Mouse (Mus musculus) limb, embryonic 15.5 days (tissue): Measurements from ENCODE around the gene Hoxa4. TPM values are rescaled to one million over a fixed set of nuclear protein-coding genes. Genes with fewer than 3 reads are reported as not detected.

Experiments used
- ATAC-seq: fragments of 200-750 bp; cut with Nextera tagmentation; 2 replicates; pipeline ENCODE4 v1.8.0; 2017; ENCODE audit warnings: low read depth, moderate TSS enrichment; ENCODE audit not compliant: insufficient number of reproducible peaks, low FRiP score, low TSS enrichment
- H3K27ac ChIP-seq: fragments of 300-500 bp; sonication (generic); 2 replicates; pipeline ENCODE4 v1.5.1; 2015; ENCODE audit warnings: moderate library complexity, mild to moderate bottlenecking, inconsistent platforms
- H3K27me3 ChIP-seq: fragments of 300-500 bp; sonication (generic); 2 replicates; pipeline ENCODE4 v1.6.1; 2015; ENCODE audit warnings: inconsistent platforms
- H3K36me3 ChIP-seq: fragments of 300-500 bp; sonication (generic); 2 replicates; pipeline ENCODE4 v1.6.1; 2015; ENCODE audit warnings: inconsistent platforms
- H3K4me1 ChIP-seq: fragments of 300-500 bp; sonication (generic); 2 replicates; pipeline ENCODE4 v1.6.1; 2015; ENCODE audit warnings: inconsistent platforms
- H3K4me2 ChIP-seq: fragments of 300-500 bp; sonication (generic); 2 replicates; pipeline ENCODE4 v1.6.1; 2015; ENCODE audit warnings: mild to moderate bottlenecking, inconsistent platforms
- H3K4me3 ChIP-seq: fragments of 300-500 bp; sonication (generic); 2 replicates; pipeline ENCODE4 v1.5.1; 2015; ENCODE audit warnings: mild to moderate bottlenecking, inconsistent platforms
- H3K9ac ChIP-seq: fragments of 300-500 bp; sonication (generic); 2 replicates; pipeline ENCODE4 v1.6.1; 2015; ENCODE audit warnings: inconsistent platforms
- H3K9me3 ChIP-seq: fragments of 300-500 bp; sonication (generic); 2 replicates; pipeline ENCODE4 v1.6.1; 2016; ENCODE audit warnings: inconsistent platforms
- WGBS: fragments of 180-500 bp; shearing (Covaris S2); methylation state at CpG from one replicate; pipeline ENCODE4 v1.1.7; 2015; 5-methylcytosine and 5-hydroxymethylcytosine counted together
- polyA plus RNA-seq: library from polyadenylated mRNA; unstranded; fragments of >200 nt; fragmentation: Nextera tagmentation; extraction: Ambion mirVana; gene quantifications from 2 replicates; pipeline ENCODE4 v1.2.1, GENCODE M21; 2015

Hoxa4 gene
- polyA plus RNA-seq, 1 experiment from 2014 or later, result 0.52 TPM

DNA sequence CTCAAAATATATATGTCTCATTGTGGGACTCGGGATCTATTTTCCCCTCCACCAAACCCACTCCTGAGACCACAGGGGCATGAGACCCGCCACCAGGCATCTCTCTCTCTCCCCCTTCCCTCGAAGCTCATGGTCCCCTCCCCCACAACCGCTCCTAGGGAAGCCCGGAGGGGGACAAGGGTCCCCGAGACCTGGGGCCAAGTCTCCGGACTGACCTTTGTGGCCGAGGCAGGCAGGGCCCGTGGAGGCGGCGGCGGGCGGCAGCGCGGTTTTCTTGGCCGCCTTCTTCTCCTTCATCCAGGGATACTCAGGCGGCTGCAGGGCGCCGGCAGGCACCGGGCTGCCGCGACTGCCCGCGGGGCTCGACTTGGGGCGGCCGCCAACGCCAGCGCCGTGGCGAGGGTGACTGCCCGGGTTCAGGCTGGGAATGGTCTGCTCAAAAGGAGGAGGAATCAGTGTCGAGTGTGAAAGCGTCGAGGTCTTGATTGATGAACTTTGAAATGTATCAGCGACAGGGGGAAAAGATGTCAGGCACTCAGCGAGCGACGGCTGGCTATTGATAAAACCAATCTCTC, 27.4 kb downstream of the Hoxa4 start:
- peak overlapping the region; percentile 40 for H3K4me2 ChIP-seq
- H3K9ac ChIP-seq, result no peak overlapping the region
- H3K36me3 ChIP-seq, result no peaks in the 10 kb centered on the region
- peak overlapping the region; percentile 30 for H3K4me3 ChIP-seq
- H3K27me3 ChIP-seq, result peaks cover 78% of the 10 kb centered on the region
- peaks cover 41% of the 10 kb centered on the region for H3K4me1 ChIP-seq
- H3K9me3 ChIP-seq, result no peaks in the 10 kb centered on the region
- ATAC-seq, result no peak
- no peak overlapping the region for H3K27ac ChIP-seq
- 5% methylated on average over 33 of the region's 39 CpGs for WGBS

DNA sequence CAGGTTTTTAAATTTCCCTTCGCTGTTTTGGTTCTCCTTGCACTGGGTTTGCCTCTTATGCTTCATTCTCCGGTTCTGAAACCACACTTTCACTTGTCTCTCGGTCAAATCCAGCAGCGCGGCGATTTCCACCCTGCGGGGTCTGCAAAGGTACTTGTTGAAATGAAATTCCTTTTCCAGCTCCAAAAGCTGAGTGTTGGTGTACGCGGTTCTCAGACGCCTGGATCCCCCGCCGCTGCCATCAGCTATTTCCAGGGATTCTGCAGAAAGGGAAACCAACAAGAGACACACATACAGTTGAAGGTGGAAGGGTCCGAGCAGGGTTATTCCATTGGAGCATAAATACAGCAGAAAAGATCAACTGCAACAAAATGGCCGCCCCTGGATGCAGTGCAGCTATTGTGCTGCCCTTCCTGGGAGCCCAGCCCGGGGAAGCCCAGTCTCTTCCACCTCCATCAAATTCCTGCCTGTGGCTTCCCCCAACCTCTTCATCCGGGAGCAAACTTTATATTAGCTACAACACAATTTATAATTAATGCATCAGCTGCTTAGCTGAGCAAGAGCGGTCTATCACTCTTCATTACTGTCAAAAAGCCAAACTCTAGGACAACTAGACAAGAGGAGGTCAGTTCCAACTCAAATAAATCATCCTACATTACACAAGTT, 28.1 kb downstream of the Hoxa4 start:
- no peak for ATAC-seq

DNA sequence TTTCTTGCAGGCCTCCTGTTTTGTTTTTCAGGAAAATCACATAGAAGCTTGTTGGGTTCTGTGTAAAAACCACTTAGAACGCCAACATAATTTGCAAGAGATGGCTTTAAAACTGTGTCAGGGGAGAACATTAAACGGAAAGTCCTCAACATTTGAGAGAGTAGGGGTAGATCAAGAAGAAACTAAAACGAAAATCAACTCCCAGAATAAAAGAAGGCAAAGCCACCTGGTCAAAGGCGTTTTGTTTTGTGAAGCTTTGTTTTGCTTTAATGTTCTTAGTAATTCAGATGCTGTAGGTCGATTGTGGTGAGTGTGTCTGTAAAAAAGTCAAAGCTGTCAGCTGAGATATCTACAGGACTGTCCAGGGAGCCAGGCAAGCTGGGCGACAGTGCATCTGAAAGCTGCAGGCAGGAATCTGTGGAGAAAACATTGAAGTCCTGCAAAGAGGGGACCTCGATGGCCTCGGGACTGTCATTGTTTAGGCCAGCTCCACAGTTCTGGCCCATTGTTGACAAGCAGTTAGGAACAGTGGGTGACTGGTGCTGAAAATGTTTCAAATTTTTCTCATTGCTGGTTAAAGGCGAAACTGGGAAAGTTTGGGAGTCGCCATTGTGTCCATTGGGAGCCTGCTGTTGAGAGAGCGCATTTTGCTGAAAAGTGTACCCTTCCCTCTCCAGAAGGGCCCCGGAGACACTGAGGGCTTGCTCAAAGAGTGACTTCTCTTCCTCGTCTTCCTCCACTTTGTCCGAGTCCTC, 28.8 kb downstream of the Hoxa4 start:
- ATAC-seq, result no peak
- H3K9ac ChIP-seq, result no peak overlapping the region
- H3K4me1 ChIP-seq, result peaks cover 49% of the 10 kb centered on the region
- no peaks in the 10 kb centered on the region for H3K36me3 ChIP-seq
- H3K9me3 ChIP-seq, result no peaks in the 10 kb centered on the region
- H3K27me3 ChIP-seq, result peaks cover 80% of the 10 kb centered on the region
- H3K4me2 ChIP-seq, result 0 out of 2 replicates have a peak overlapping the region, but pooled peaks have one; percentile 7
- no peak overlapping the region for H3K27ac ChIP-seq
- H3K4me3 ChIP-seq, result peak overlapping the region; percentile 9; the same call in 1 of the 2 replicates
- whole genome bisulfite sequencing, result 63% methylated on average over 14 of the region's 14 CpGs

More for the DNA sequence above, 28.1 kb downstream of the Hoxa4 start:
- peaks cover 80% of the 10 kb centered on the region for H3K27me3 ChIP-seq
- WGBS, result 29% methylated on average over 17 of the region's 17 CpGs
- peak overlapping the region; percentile 30; the same call in 1 of the 2 replicates for H3K4me3 ChIP-seq
- no peaks in the 10 kb centered on the region for H3K9me3 ChIP-seq
- H3K27ac ChIP-seq, result no peak overlapping the region
- H3K4me1 ChIP-seq, result peaks cover 44% of the 10 kb centered on the region
- H3K4me2 ChIP-seq, result peak overlapping the region; percentile 40; the same call in 1 of the 2 replicates
- H3K36me3 ChIP-seq, result no peaks in the 10 kb centered on the region
- H3K9ac ChIP-seq, result no peak overlapping the region

DNA sequence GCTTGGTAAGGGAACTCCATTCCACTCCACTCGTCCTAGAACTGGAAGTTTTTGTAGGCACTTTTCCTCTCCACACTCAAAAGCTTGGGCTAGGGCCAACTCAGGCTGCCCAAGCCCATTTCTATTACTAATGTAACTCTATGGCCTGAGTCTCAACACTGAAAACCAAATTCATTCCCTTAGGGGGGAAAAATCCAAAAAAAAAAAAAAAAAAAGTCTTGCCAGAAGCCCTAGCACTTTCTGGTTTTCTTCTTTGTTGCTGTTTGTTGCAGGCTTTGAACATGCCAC, 29.5 kb downstream of the Hoxa4 start:
- H3K36me3 ChIP-seq, result no peaks in the 10 kb centered on the region
- H3K9me3 ChIP-seq, result no peaks in the 10 kb centered on the region
- WGBS, result 68% methylated on average over 1 of the region's 1 CpGs
- ATAC-seq, result no peak
- no peak overlapping the region for H3K27ac ChIP-seq
- peaks cover 53% of the 10 kb centered on the region for H3K4me1 ChIP-seq
- H3K9ac ChIP-seq, result no peak overlapping the region
- H3K4me2 ChIP-seq, result no peak overlapping the region
- no peak overlapping the region for H3K4me3 ChIP-seq
- H3K27me3 ChIP-seq, result peaks cover 81% of the 10 kb centered on the region

DNA sequence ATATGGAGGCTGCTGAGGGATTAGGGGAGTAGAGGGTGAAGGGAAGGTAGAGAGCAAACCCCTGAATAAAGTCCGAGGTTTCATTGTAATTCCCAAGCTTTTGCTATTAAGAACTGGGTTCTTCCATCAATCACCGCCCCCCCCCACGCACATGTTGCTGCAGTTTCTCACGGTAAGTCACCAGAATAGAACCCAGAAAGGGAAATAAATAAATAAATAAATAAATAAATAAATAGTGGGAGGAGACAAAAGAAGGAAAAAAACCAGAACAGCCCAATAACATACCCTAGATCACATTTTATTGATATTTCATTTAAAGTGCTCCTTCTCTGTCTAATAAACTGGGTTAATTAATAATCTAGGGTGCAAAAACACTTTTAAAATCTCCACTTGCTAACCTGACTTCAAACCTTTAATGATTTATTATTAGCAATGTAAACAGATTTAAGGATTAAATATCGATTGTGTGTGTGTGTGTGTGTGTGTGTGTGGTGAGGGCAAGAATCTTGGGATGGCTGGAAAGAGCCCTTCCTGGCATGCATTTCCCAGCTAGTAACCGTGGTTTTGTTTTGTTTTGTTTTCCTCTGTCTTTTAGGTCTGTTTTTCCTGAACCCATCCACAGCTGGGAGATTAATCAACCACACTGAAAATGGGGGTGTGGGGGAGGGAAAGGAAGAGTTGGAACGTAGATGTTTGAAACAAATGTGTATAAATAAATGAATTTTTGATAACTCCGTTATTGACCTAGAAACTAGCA, 30.0 kb downstream of the Hoxa4 start:
- Histone ChIP-seq H3K9ac (no peak overlapping the region), H3K27ac (no peak overlapping the region), H3K27me3 (peaks cover 81% of the 10 kb centered on the region), H3K36me3 (no peaks in the 10 kb centered on the region), H3K9me3 (no peaks in the 10 kb centered on the region), H3K4me2 (peak overlapping the region; percentile 5; the same call in 1 of the 2 replicates), H3K4me1 (peaks cover 53% of the 10 kb centered on the region), H3K4me3 (no peak overlapping the region)
- WGBS, result 31% methylated on average over 8 of the region's 8 CpGs
- no peak for ATAC-seq

DNA sequence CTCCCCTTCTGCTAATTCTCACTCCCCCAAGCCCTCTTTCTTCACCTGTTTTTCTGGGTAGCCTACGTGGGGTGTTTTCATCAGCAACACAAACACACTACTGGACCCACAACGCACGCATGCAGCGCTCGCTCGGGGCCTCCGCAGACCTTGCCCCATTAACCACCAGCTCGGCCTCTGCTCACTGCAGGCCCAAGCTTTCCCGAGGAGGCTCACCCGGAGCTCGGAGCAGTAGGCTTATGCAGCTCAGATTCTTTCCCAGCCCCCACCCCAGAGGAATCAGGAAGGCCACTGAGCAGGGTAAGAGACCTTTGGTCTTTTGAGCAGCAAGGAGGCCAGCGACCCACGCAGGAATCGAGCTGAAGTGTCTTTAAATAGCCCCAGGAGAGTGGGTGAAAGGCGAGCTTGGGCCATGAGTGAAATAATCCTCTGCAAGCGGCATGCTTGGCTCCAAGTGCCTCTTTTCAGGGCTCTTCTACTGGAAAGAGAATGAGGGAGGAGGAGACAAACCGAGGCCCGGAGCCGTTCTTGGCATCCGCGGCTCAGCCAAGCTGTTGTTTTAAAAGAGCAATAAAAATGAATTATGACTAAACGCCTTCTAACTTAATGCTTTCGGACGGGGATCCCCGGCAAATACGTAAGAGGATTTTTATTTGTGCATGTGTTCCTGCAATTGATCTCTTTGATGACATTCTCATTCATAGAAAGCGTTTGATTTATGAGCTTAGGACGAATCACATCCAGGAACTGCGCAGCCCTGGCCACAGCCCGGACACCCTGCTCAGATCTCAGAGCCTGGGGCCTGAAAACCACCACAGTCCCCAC, 30.8 kb downstream of the Hoxa4 start:
- H3K27ac ChIP-seq, result 0 out of 2 replicates have a peak overlapping the region, but pooled peaks have one; percentile 12
- peaks cover 50% of the 10 kb centered on the region for H3K4me1 ChIP-seq

DNA sequence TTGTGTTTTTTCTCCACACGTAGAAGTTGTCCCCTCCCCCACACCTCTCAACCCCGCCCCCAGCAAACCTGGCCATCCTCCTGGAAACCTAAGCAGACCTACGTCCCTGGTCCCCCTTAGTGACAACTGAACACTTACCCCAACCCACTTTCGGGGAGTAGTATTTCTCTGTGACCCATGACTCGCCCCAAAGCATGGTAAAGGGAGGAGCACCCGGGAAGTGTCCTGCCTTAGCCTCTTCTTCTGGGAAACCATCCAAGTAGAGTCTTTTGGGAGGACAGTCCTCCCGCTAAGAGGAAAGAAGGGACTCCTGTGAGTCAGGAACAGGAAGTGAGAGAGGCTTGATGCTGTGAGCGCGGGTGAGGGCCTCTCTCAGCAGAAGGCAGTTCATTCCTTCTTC, 31.6 kb downstream of the Hoxa4 start:
- Histone ChIP-seq H3K36me3 (no peaks in the 10 kb centered on the region), H3K4me3 (0 out of 2 replicates have a peak overlapping the region, but pooled peaks have one; percentile 12), H3K9ac (no peak overlapping the region), H3K4me1 (peaks cover 44% of the 10 kb centered on the region), H3K4me2 (peak overlapping the region; percentile 99), H3K27ac (no peak overlapping the region), H3K9me3 (no peaks in the 10 kb centered on the region), H3K27me3 (peaks cover 84% of the 10 kb centered on the region)
- no peak for ATAC-seq
- WGBS, result 22% methylated on average over 9 of the region's 9 CpGs

More for the DNA sequence above, 30.8 kb downstream of the Hoxa4 start:
- WGBS, result 8% methylated on average over 30 of the region's 30 CpGs
- Histone ChIP-seq H3K36me3 (no peaks in the 10 kb centered on the region), H3K9me3 (no peaks in the 10 kb centered on the region), H3K9ac (no peak overlapping the region), H3K4me3 (peak overlapping the region; percentile 12), H3K4me2 (peak overlapping the region; percentile 99), H3K27me3 (peaks cover 81% of the 10 kb centered on the region)
- ATAC-seq, result no peak

DNA sequence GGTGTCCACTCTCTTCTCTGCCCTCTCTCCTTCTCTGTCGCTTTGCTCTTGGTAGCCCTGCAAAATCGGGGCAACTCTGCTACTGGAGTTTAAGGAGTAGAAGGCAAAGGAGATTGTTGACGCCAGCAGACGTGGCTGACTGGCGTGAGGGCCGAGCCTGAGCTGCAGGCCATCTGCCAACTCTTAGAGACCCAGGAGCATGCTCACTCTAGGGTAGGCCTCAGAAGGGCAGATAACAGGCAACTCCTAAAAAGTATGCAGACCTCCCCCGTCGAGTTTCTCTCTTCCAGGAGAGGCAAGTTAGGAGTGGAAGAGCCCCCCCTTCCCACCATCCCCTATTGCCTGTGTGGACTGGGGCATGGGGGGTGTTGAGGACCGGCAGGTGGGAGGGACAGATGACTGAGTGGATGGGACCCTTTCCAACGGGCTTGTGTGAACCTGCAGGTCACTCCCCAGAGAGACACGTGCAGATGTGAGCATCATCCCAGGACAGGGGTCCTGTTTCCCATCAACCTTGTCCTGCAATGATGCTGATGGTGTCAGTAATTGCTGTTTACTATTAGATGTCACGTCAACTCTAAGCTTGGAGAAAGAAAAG, 32.3 kb downstream of the Hoxa4 start:
- Histone ChIP-seq H3K9me3 (no peaks in the 10 kb centered on the region), H3K27ac (peak overlapping the region; percentile 33; the same call in 1 of the 2 replicates), H3K4me2 (peak overlapping the region; percentile 99), H3K4me1 (peaks cover 38% of the 10 kb centered on the region), H3K36me3 (no peaks in the 10 kb centered on the region), H3K9ac (no peak overlapping the region), H3K27me3 (peaks cover 86% of the 10 kb centered on the region), H3K4me3 (peak overlapping the region; percentile 72)
- no peak for ATAC-seq
- WGBS, result 17% methylated on average over 12 of the region's 12 CpGs

DNA sequence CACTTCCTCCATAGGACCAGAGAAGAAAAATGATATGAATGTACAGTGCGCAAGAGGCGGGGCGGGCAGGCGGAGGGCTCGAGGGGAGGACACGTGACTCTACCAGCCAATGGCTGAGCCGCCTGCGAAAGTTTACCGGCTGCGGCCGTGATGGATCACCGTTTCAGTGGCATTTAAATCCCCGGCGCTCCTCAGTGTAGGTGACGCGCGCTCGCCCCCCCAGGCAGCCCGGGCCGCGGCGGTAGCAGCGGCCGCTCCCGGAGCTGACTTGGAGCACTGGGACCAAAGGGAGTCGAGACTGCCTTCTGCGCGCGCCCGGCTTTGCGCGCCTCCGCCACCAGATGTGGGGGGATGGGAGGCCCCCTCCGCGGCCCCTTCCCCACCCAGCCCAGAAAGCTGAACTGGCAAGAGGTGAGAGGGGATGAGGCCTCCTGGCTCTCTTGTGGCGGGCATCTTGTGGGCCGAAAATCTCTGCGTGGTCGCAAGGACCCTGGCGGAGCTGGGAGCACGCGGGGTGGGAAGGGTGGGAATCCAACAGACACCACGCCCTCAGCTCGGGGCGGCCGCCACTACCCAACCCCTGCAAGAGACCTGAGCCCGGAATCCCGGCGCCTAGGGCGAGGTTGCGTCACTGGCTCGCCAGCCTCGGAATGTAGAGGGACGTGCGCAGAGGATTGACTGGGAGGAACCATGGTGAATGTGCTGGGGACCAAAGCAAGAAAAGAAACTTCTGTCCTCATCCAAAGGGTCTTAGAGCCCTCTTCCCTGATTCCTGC, 33.1 kb downstream of the Hoxa4 start, which contains the start of gene Hoxa1:
TSS of gene Hoxa1 (minus strand) at position 42 of the 776 bp plus-strand sequence.
- H3K27ac ChIP-seq, result peak within 1 kb of the TSS; percentile 33
- H3K4me3 ChIP-seq, result peak within 1 kb of the TSS; percentile 72
- H3K9me3 ChIP-seq, result no peaks in the 10 kb centered on the region
- H3K27me3 ChIP-seq, result peaks cover 86% of the 10 kb centered on the region
- under 1% methylated on average over 54 of the region's 55 CpGs for WGBS
- peak within 1 kb of the TSS; percentile 42 for H3K9ac ChIP-seq
- ATAC-seq, result peak; percentile 62; the same call in 1 of the 2 replicates
- peak within 1 kb of the TSS; percentile 99 for H3K4me2 ChIP-seq
- H3K36me3 ChIP-seq, result no peaks in the 10 kb centered on the region
- peaks cover 34% of the 10 kb centered on the region for H3K4me1 ChIP-seq
